Mouse (Mus musculus): ENCODE data around the gene Gpr171. TPM values are rescaled to one million over a fixed set of nuclear protein-coding genes. Genes with fewer than 3 reads are reported as not detected.

Gene Gpr171
- polyA plus RNA-seq (2012; fragmentation: generic; extraction: Trizol) = not detected

GRCm38 (mm10) chr3:59101218-59101986 lies at the start of gene Gpr171:
Gene Gpr171 (minus strand): TSS chr3:59101821.

Other genes starting within 250 kb of the Gpr171 start
- not detected for gene Clrn1, start 216.5 kb downstream of the Gpr171 start, polyA plus RNA-seq (2012; fragmentation: generic; extraction: Trizol)
- gene Med12l, start 96.0 kb downstream of the Gpr171 start, polyA plus RNA-seq (2012; fragmentation: generic; extraction: Trizol) = under 1 TPM in 1 of 2 experiments, not detected in 1; 0.02 TPM
- under 1 TPM in 1 of 2 experiments, not detected in 1; 0.07 TPM for gene P2ry14, start 51.8 kb upstream of the Gpr171 start, polyA plus RNA-seq (2012; fragmentation: generic; extraction: Trizol)
- gene Gpr87, start 93.3 kb upstream of the Gpr171 start, polyA plus RNA-seq (2012; fragmentation: generic; extraction: Trizol) = not detected
- gene P2ry13, start 109.1 kb upstream of the Gpr171 start, polyA plus RNA-seq (2012; fragmentation: generic; extraction: Trizol) = not detected
- not detected for gene P2ry12, start 161.1 kb upstream of the Gpr171 start, polyA plus RNA-seq (2012; fragmentation: generic; extraction: Trizol)
- gene Igsf10, start 242.6 kb upstream of the Gpr171 start, polyA plus RNA-seq (2012; fragmentation: generic; extraction: Trizol) = 1 to 10 TPM in 1 of 2 experiments, under 1 TPM in 1; 0.01 to 5.5 TPM